Mouse (Mus musculus) G1E (cell line): ENCODE data around the gene Parp16. TPM values are rescaled to one million over a fixed set of nuclear protein-coding genes. Genes with fewer than 3 reads are reported as not detected.
"Not testable (repeated sequence)": the region's sequence is repeated elsewhere in the genome, so short reads cannot be mapped to it uniquely, and the experiment has no call there.

Experiments used
- ATAC-seq: 2 replicates; pipeline ENCODE4 v1.8.0; 2016; ENCODE audit warnings: mild to moderate bottlenecking; ENCODE audit not compliant: insufficient number of reproducible peaks, poor library complexity, low FRiP score, severe bottlenecking; ENCODE audit errors: extremely low read depth
- DNase-seq: peaks from one replicate; pipeline ENCODE4 v3.0.0; 2012; ENCODE audit warnings: low spot score
- H3K27me3 ChIP-seq: 2 replicates; pipeline ENCODE4 v1.6.1; 2012; ENCODE audit warnings: mild to moderate bottlenecking, low read length, inconsistent platforms; ENCODE audit not compliant: insufficient read depth
- H3K36me3 ChIP-seq: replicated peaks from 2 replicates; pipeline ENCODE3; 2012; ENCODE audit warnings: mild to moderate bottlenecking, inconsistent platforms
- H3K4me1 ChIP-seq: 2 replicates; pipeline ENCODE4 v1.6.1; 2012; ENCODE audit warnings: low read depth, low read length, inconsistent platforms, mixed read lengths; ENCODE audit not compliant: insufficient read depth
- H3K4me3 ChIP-seq: 2 replicates; pipeline ENCODE4 v1.5.1; 2012; ENCODE audit warnings: low read depth, mild to moderate bottlenecking, inconsistent platforms, low read length, moderate library complexity, mixed read lengths
- H3K9me3 ChIP-seq: replicated peaks from 2 replicates; pipeline ENCODE4 v1.6.1; 2012; ENCODE audit warnings: inconsistent platforms
- CTCF ChIP-seq: IDR thresholded peaks from 2 replicates; pipeline ENCODE4 v1.5.1; 2012; ENCODE audit warnings: low read depth, low read length, inconsistent platforms, mixed read lengths
- GATA1 ChIP-seq: IDR thresholded peaks from 2 replicates; pipeline ENCODE4 v1.6.1; 2012; ENCODE audit warnings: borderline replicate concordance, low read length, inconsistent platforms, mixed read lengths
- GATA2 ChIP-seq: IDR thresholded peaks from 2 replicates; pipeline ENCODE4 v1.6.1; 2012; ENCODE audit warnings: low read depth, low read length, inconsistent platforms, borderline replicate concordance
- POLR2AphosphoS5 ChIP-seq: IDR thresholded peaks from 2 replicates; pipeline ENCODE4 v1.6.1; 2012; ENCODE audit warnings: low read depth, low read length, inconsistent platforms; ENCODE audit not compliant: insufficient replicate concordance
- TAL1 ChIP-seq: conservative IDR thresholded peaks from 2 replicates; pipeline ENCODE4 v1.6.1; 2012; ENCODE audit warnings: low read depth, low read length, inconsistent platforms, mixed read lengths
- polyA plus RNA-seq: library from polyadenylated mRNA; stranded (reverse); fragments of >175 nt; gene quantifications from 2 replicates; pipeline ENCODE4 v1.2.3, GENCODE M21; 2012
- total RNA-seq, 2 experiments: library from RNA; stranded (forward) in 1 of 2; stranded (reverse) in 1 of 2; fragments of 200-1000 nt in 1 of 2; fragments of >200 nt in 1 of 2; fragmentation: Nextera tagmentation in 1 of 2; gene quantifications; 2 replicates each; pipeline ENCODE4 v1.2.3; 2014 to 2017

The Parp16 gene
- total and polyA plus RNA-seq, 3 experiments = 7.8 to 15.9 (median 14.8) TPM

- no peak for DNase-seq
- Histone ChIP-seq H3K36me3 (no peaks in the 10 kb centered on the region), H3K27me3 (peaks cover 42% of the 10 kb centered on the region), H3K4me3 (no peak overlapping the region), H3K9me3 (peaks cover 5% of the 10 kb centered on the region), H3K4me1 (no peaks in the 10 kb centered on the region)
- TF ChIP-seq GATA2 (no peak), CTCF (no peak), TAL1 (no peak), GATA1 (no peak), POLR2AphosphoS5 (no peak)
- ATAC-seq = no peak
These were observed 78.1 kb downstream of the Parp16 start for GRCm38 (mm10) chr9:65273048-65273809.

GRCm38 (mm10) chr9:65273873-65274272 is 78.7 kb downstream of the Parp16 start:
- no peak for DNase-seq
- TF ChIP-seq GATA1 (no peak), TAL1 (no peak)
- Histone ChIP-seq H3K36me3 (no peaks in the 10 kb centered on the region), H3K4me1 (no peaks in the 10 kb centered on the region), H3K4me3 (no peak overlapping the region), H3K27me3 (peaks cover 44% of the 10 kb centered on the region), H3K9me3 (peaks cover 5% of the 10 kb centered on the region)
- ATAC-seq = no peak

GRCm38 (mm10) chr9:65274851-65275250 is 79.7 kb downstream of the Parp16 start:
- peaks cover 38% of the 10 kb centered on the region for H3K27me3 ChIP-seq
- H3K4me3 ChIP-seq, H3K4me1 ChIP-seq, ATAC-seq, H3K36me3 ChIP-seq, DNase-seq, H3K9me3 ChIP-seq: not testable (repeated sequence)

- Histone ChIP-seq H3K9me3 (peaks cover 5% of the 10 kb centered on the region), H3K27me3 (peaks cover 30% of the 10 kb centered on the region), H3K4me3 (no peak overlapping the region), H3K36me3 (no peaks in the 10 kb centered on the region), H3K4me1 (no peaks in the 10 kb centered on the region)
- TF ChIP-seq GATA2 (no peak), TAL1 (no peak), CTCF (no peak), GATA1 (no peak), POLR2AphosphoS5 (no peak)
- ATAC-seq (no peak), DNase-seq (no peak)
These were observed 80.8 kb downstream of the Parp16 start for GRCm38 (mm10) chr9:65275810-65276530.

- H3K4me3 ChIP-seq = no peak overlapping the region
- TF ChIP-seq GATA1 = no peak
- TF ChIP-seq TAL1 = no peak
- no peak for TF ChIP-seq CTCF
- TF ChIP-seq GATA2 = no peak
- TF ChIP-seq POLR2AphosphoS5 = no peak
- H3K9me3 ChIP-seq = peaks cover 5% of the 10 kb centered on the region
- DNase-seq (no peak), ATAC-seq (no peak)
- no peaks in the 10 kb centered on the region for H3K4me1 ChIP-seq
- H3K27me3 ChIP-seq = peaks cover 8% of the 10 kb centered on the region
- no peaks in the 10 kb centered on the region for H3K36me3 ChIP-seq
These were observed 86.5 kb downstream of the Parp16 start for GRCm38 (mm10) chr9:65281536-65282151.

GRCm38 (mm10) chr9:65283301-65283700 is 88.1 kb downstream of the Parp16 start:
- no peak for ATAC-seq

GRCm38 (mm10) chr9:65288252-65288651 is 93.1 kb downstream of the Parp16 start:
- H3K27me3 ChIP-seq, H3K36me3 ChIP-seq, DNase-seq, H3K4me3 ChIP-seq, ATAC-seq: not testable (repeated sequence)
- H3K9me3 ChIP-seq = peaks cover 29% of the 10 kb centered on the region
- peaks cover 14% of the 10 kb centered on the region for H3K4me1 ChIP-seq

More at GRCm38 (mm10) chr9:65283301-65283700, 88.1 kb downstream of the Parp16 start:
- TF ChIP-seq CTCF = peak; percentile 32; the same call in 1 of the 2 replicates
- no peak for TF ChIP-seq GATA1
- TF ChIP-seq POLR2AphosphoS5 = no peak
- TF ChIP-seq TAL1 = no peak
- no peak for TF ChIP-seq GATA2
- Histone ChIP-seq H3K27me3 (peaks cover under 1% of the 10 kb centered on the region), H3K4me3 (no peak overlapping the region), H3K4me1 (no peaks in the 10 kb centered on the region), H3K9me3 (peaks cover 14% of the 10 kb centered on the region), H3K36me3 (no peaks in the 10 kb centered on the region)
- peak; percentile 75 for DNase-seq
